Mouse (Mus musculus) lung, embryonic 14.5 days (tissue): ENCODE measurements around the gene P2ry10. TPM values are rescaled to one million over a fixed set of nuclear protein-coding genes. Genes with fewer than 3 reads are reported as not detected.

ENCODE experiments used
- ATAC-seq: fragments of 200-750 bp; cut with Nextera tagmentation; 2 replicates; pipeline ENCODE4 v1.8.0; 2017; ENCODE audit warnings: mild to moderate bottlenecking, moderate TSS enrichment, moderate library complexity; ENCODE audit not compliant: insufficient read depth
- DNase-seq: peaks from one replicate; pipeline ENCODE4 v3.0.0-alpha.2; 2015
- H3K27ac ChIP-seq: fragments of 300-500 bp; sonication (generic); 2 replicates; pipeline ENCODE4 v1.5.1; 2014; ENCODE audit warnings: low read depth, mild to moderate bottlenecking, moderate library complexity
- H3K27me3 ChIP-seq: fragments of 300-500 bp; sonication (generic); 2 replicates; pipeline ENCODE4 v1.6.1; 2014; ENCODE audit warnings: low read length, control low read depth; ENCODE audit not compliant: insufficient read depth
- H3K36me3 ChIP-seq: fragments of 300-500 bp; sonication (generic); 2 replicates; pipeline ENCODE4 v1.6.1; 2014; ENCODE audit warnings: control low read depth; ENCODE audit not compliant: insufficient read depth
- H3K4me1 ChIP-seq: fragments of 300-500 bp; sonication (generic); 2 replicates; pipeline ENCODE4 v1.6.1; 2014; ENCODE audit warnings: antibody characterized with exemption, control low read depth; ENCODE audit not compliant: insufficient read depth
- H3K4me2 ChIP-seq: fragments of 300-500 bp; sonication (generic); 2 replicates; pipeline ENCODE4 v1.6.1; 2014; ENCODE audit warnings: mild to moderate bottlenecking
- H3K4me3 ChIP-seq: fragments of 300-500 bp; sonication (generic); 2 replicates; pipeline ENCODE4 v1.5.1; 2014; ENCODE audit warnings: low read depth, low read length
- H3K9ac ChIP-seq: fragments of 300-500 bp; sonication (generic); 2 replicates; pipeline ENCODE4 v1.6.1; 2014
- H3K9me3 ChIP-seq: fragments of 300-500 bp; sonication (generic); 2 replicates; pipeline ENCODE4 v1.6.1; 2016; ENCODE audit warnings: low read depth, low read length, control low read depth
- CTCF ChIP-seq: IDR thresholded peaks from 2 replicates; pipeline ENCODE4 v1.5.1; 2016; ENCODE audit warnings: antibody characterized with exemption, low read depth
- WGBS: fragments of 180-500 bp; shearing (Covaris S2); extraction: QIAGEN DNeasy Blood & Tissue Kit; methylation state at CpG from one replicate; pipeline ENCODE4 v1.1.7; 2014; 5-methylcytosine and 5-hydroxymethylcytosine counted together
- polyA plus RNA-seq: library from polyadenylated mRNA; unstranded; fragments of >200 nt; fragmentation: Nextera tagmentation; extraction: Ambion mirVana; gene quantifications from 2 replicates; pipeline ENCODE4 v1.2.1, GENCODE M21; 2014

The P2ry10 gene
- polyA plus RNA-seq, 1 experiment from 2014 or later: not detected

DNA sequence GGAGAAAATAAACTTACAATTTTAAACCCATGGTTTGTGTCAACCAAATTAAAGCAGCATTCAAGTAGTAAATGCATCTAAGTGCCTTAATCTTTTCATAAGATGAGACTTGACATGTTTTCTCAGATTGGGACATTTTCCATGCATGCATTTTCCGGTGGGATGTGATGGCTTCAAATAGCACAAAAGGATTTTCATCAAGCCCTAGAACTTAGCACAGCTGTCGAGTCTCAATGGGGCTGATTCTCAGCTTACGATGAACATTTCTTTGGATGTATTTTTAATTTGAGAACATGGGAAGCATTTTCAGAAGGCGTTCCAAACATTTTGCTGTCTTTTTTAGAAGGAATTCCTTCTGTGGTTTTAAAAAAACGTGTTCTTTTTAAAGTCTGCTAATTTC, 61.7 kb downstream of the P2ry10 start:
- H3K9me3 ChIP-seq: no peaks in the 10 kb centered on the region
- DNase-seq: peak; percentile 9
- no peaks in the 10 kb centered on the region for H3K4me1 ChIP-seq
- no peaks in the 10 kb centered on the region for H3K36me3 ChIP-seq
- ATAC-seq: no peak
- no peak overlapping the region for H3K4me2 ChIP-seq
- WGBS: 47% methylated on average over 5 of the region's 5 CpGs
- 0 out of 2 replicates have a peak overlapping the region, but pooled peaks have one; percentile 24 for H3K27ac ChIP-seq
- no peaks in the 10 kb centered on the region for H3K27me3 ChIP-seq
- H3K9ac ChIP-seq: no peak overlapping the region
- H3K4me3 ChIP-seq: no peak overlapping the region
- no peak for TF ChIP-seq CTCF

DNA sequence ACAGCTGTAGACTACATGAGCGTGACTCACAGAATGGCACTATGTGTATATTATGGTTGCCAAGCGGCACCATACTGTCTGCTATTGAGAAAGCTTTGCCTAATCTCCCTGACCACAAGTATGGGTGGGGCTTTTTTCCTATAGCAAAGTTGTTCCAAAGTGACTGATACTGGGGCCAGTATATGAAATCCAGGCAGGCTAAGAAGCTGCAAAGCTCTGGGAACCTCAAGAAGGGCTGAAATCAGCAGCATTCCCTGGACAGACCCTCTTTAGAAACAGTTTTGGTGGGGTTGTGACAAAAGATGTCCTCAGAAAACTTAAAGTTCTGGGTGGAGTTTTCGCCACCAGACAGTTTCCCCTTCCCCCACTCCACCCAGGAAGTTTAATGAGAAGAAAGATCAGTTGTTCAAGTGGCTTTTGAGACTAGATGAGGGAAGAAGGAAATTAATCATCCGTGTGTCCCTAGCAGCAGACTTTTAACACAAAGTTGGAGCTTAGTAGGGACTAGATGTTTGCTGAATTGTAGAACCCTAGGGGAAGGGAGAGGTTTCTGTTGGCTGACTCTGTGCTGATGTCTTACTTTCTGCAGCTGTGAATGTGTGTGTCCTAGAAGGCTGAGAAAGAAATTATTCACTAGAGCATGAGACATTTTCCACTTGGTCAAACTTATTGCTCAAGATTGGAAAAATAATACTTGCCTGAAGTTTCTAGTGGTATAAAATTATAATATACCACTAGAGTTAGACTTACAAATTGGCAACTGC, 62.6 kb downstream of the P2ry10 start:
- 0 out of 2 replicates have a peak overlapping the region, but pooled peaks have one; percentile 3 for H3K4me2 ChIP-seq
- H3K36me3 ChIP-seq: no peaks in the 10 kb centered on the region
- H3K9ac ChIP-seq: no peak overlapping the region
- ATAC-seq (peak; percentile 38; the same call in 1 of the 2 replicates), DNase-seq (peak; percentile 27)
- no peaks in the 10 kb centered on the region for H3K27me3 ChIP-seq
- H3K9me3 ChIP-seq: no peaks in the 10 kb centered on the region
- no peak overlapping the region for H3K27ac ChIP-seq
- no peak for TF ChIP-seq CTCF
- H3K4me3 ChIP-seq: no peak overlapping the region
- WGBS: 58% methylated on average over 4 of the region's 4 CpGs
- no peaks in the 10 kb centered on the region for H3K4me1 ChIP-seq

Other genes starting within 250 kb of the P2ry10 start
- gene Rtl3, start 247.8 kb upstream of the P2ry10 start, polyA plus RNA-seq: 2.4 and 4.7 TPM in 2 replicates
- 19.1 and 19.3 TPM in 2 replicates for gene Lpar4, start 167.9 kb upstream of the P2ry10 start, polyA plus RNA-seq
- 0.21 and 0.24 TPM in 2 replicates for gene P2ry10b, start 60.4 kb downstream of the P2ry10 start, polyA plus RNA-seq
- gene Gpr174, start 167.4 kb downstream of the P2ry10 start, polyA plus RNA-seq: not detected in 2 replicates